Mouse (Mus musculus): ENCODE data around the gene Ubl3. TPM values are rescaled to one million over a fixed set of nuclear protein-coding genes. Genes with fewer than 3 reads are reported as not detected.

The Ubl3 gene
- polyA plus RNA-seq, 1 experiment, result 19.1 TPM

- Histone ChIP-seq H3K36me3 (ENCODE audit: control insufficient read depth, insufficient read depth) (no peaks in the 10 kb centered on the region), H3K4me3 (ENCODE audit: insufficient read depth, poor library complexity, severe bottlenecking) (no peak overlapping the region), H3K79me2 (ENCODE audit: control insufficient read depth, insufficient read depth) (peaks cover 83% of the 10 kb centered on the region), H3K27me3 (ENCODE audit: control insufficient read depth, insufficient read depth, insufficient read length) (no peaks in the 10 kb centered on the region), H3K79me3 (ENCODE audit: low read depth) (peaks cover 73% of the 10 kb centered on the region), H3ac (ENCODE audit: control insufficient read depth, insufficient read length, low read depth) (no peak overlapping the region)
- TF ChIP-seq CEBPB (IDR thresholded peaks at IDR 0.05; ENCODE audit: low read depth) (no peak), MYOD1 (IDR thresholded peaks at IDR 0.05; ENCODE audit: control insufficient read depth, insufficient read length, low read depth) (no peak), MAX (IDR thresholded peaks at IDR 0.05) (no peak), FOSL1 (IDR thresholded peaks at IDR 0.05; ENCODE audit: insufficient read depth, low read length, poor library complexity, severe bottlenecking) (no peak), MYOG (IDR thresholded peaks at IDR 0.05; ENCODE audit: control insufficient read depth, extremely low read depth, insufficient read length) (no peak)
Measured at GRCm38 (mm10) chr5:148548568-148548967, 4.0 kb downstream of the Ubl3 start.

DNA sequence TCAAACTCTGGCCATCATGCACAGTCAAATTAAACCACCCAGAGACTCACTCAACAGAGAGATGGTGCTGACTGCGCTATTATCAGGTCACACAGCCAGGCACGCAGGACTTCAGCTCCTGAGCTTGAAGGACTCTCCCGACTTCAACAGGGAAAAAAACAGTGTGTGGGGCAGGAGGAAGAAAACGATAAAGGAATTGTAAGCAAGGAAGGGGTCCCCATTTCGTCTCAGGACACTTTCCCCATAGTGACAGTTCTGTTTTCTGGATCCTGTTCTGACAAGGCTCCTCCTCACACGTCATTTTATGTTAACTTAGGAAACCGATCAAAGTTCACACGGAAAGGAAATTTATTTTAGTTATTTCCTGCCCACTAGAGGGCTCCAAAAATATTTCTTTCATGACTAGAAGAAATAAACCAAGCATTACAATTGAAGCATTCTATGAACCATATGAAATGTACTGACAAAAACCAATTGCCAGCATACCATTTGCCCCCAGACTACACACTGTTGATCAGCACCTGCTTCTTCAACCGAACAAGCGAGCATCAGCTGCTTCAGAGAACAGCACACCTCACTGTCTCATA is 4.6 kb downstream of the Ubl3 start:
- Histone ChIP-seq H3K27me3 (ENCODE audit: control insufficient read depth, insufficient read depth, insufficient read length) (no peaks in the 10 kb centered on the region), H3K36me3 (ENCODE audit: control insufficient read depth, insufficient read depth) (no peaks in the 10 kb centered on the region), H3ac (ENCODE audit: control insufficient read depth, insufficient read length, low read depth) (no peak overlapping the region), H3K79me3 (ENCODE audit: low read depth) (peaks cover 79% of the 10 kb centered on the region), H3K4me3 (ENCODE audit: insufficient read depth, poor library complexity, severe bottlenecking) (no peak overlapping the region), H3K79me2 (ENCODE audit: control insufficient read depth, insufficient read depth) (peaks cover 89% of the 10 kb centered on the region)
- TF ChIP-seq MYOD1 (IDR thresholded peaks at IDR 0.05; ENCODE audit: control insufficient read depth, insufficient read length, low read depth) (no peak), CEBPB (IDR thresholded peaks at IDR 0.05; ENCODE audit: low read depth) (no peak), MYOG (IDR thresholded peaks at IDR 0.05; ENCODE audit: control insufficient read depth, extremely low read depth, insufficient read length) (no peak), MAX (IDR thresholded peaks at IDR 0.05) (no peak), CTCF (IDR thresholded peaks at IDR 0.05; ENCODE audit: control insufficient read depth, insufficient read depth, insufficient read length) (no peak), USF1 (IDR thresholded peaks at IDR 0.05; ENCODE audit: low read depth) (no peak), FOSL1 (IDR thresholded peaks at IDR 0.05; ENCODE audit: insufficient read depth, low read length, poor library complexity, severe bottlenecking) (no peak)

GRCm38 (mm10) chr5:148546970-148547369 is 5.6 kb downstream of the Ubl3 start:
- Histone ChIP-seq H3K27me3 (ENCODE audit: control insufficient read depth, insufficient read depth, insufficient read length) (no peaks in the 10 kb centered on the region), H3K4me3 (ENCODE audit: insufficient read depth, poor library complexity, severe bottlenecking) (no peak overlapping the region), H3K36me3 (ENCODE audit: control insufficient read depth, insufficient read depth) (no peaks in the 10 kb centered on the region), H3K79me2 (ENCODE audit: control insufficient read depth, insufficient read depth) (peaks cover 99% of the 10 kb centered on the region), H3ac (ENCODE audit: control insufficient read depth, insufficient read length, low read depth) (no peak overlapping the region), H3K79me3 (ENCODE audit: low read depth) (peaks cover 86% of the 10 kb centered on the region)
- TF ChIP-seq MYOG (IDR thresholded peaks at IDR 0.05; ENCODE audit: control insufficient read depth, extremely low read depth, insufficient read length) (no peak), MYOD1 (IDR thresholded peaks at IDR 0.05; ENCODE audit: control insufficient read depth, insufficient read length, low read depth) (no peak), CTCF (IDR thresholded peaks at IDR 0.05; ENCODE audit: control insufficient read depth, insufficient read depth, insufficient read length) (no peak), CEBPB (IDR thresholded peaks at IDR 0.05; ENCODE audit: low read depth) (no peak), MAX (IDR thresholded peaks at IDR 0.05) (no peak), FOSL1 (IDR thresholded peaks at IDR 0.05; ENCODE audit: insufficient read depth, low read length, poor library complexity, severe bottlenecking) (no peak)

DNA sequence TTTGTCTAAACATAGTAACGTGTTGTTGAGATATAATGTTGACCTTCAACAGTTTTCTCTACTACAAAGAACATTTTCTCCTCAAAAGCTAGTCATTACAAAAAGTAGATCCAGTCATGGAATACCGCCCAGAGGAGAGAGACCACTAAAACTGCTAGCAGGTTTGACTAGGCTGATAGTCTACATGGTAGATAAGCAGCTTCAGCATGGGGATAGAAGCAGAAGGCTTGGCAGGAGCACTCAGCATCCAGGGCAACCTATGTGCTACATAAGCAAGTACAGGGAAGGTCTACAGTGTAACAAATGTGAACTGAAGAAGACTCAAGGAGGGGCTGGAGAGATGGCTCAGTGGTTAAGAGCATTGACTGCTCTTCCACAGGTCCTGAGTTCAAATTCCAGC is 7.9 kb downstream of the Ubl3 start:
- H3K27me3 ChIP-seq (ENCODE audit: control insufficient read depth, insufficient read depth, insufficient read length), result no peaks in the 10 kb centered on the region
- no peak overlapping the region for H3ac ChIP-seq (ENCODE audit: control insufficient read depth, insufficient read length, low read depth)
- H3K36me3 ChIP-seq (ENCODE audit: control insufficient read depth, insufficient read depth), result no peaks in the 10 kb centered on the region
- no peak for TF ChIP-seq MYOG (IDR thresholded peaks at IDR 0.05; ENCODE audit: control insufficient read depth, extremely low read depth, insufficient read length)
- no peak overlapping the region for H3K4me3 ChIP-seq (ENCODE audit: insufficient read depth, poor library complexity, severe bottlenecking)
- H3K79me2 ChIP-seq (ENCODE audit: control insufficient read depth, insufficient read depth), result peaks cover 100% of the 10 kb centered on the region
- H3K79me3 ChIP-seq (ENCODE audit: low read depth), result peaks cover 87% of the 10 kb centered on the region

DNA sequence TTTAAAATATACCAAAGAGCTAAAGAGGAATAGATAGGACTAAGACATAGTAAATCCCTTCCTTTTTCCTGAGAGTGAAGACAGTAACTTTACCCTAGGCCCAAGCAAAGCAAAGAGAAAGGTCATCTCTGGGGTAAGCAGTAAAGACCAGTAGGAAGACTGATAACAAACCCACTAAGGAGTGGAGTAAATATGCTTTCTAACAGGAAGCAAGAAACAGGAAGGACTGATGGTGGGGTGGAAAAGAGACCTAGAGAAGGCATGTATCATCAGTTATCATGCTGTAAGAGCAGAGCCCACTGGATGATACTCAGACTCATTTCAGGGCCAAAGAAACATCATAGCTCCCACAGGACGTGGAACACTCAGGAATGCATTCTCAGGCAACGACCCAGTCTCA is 10.4 kb downstream of the Ubl3 start:
- no peak overlapping the region for H3ac ChIP-seq (ENCODE audit: control insufficient read depth, insufficient read length, low read depth)
- H3K36me3 ChIP-seq (ENCODE audit: control insufficient read depth, insufficient read depth), result no peaks in the 10 kb centered on the region
- peaks cover 100% of the 10 kb centered on the region for H3K79me2 ChIP-seq (ENCODE audit: control insufficient read depth, insufficient read depth)
- peaks cover 86% of the 10 kb centered on the region for H3K79me3 ChIP-seq (ENCODE audit: low read depth)
- H3K4me3 ChIP-seq (ENCODE audit: insufficient read depth, poor library complexity, severe bottlenecking), result no peak overlapping the region
- no peak for TF ChIP-seq CTCF (IDR thresholded peaks at IDR 0.05; ENCODE audit: control insufficient read depth, insufficient read depth, insufficient read length)
- no peak for TF ChIP-seq CEBPB (IDR thresholded peaks at IDR 0.05; ENCODE audit: low read depth)
- no peak for TF ChIP-seq MYOG (IDR thresholded peaks at IDR 0.05; ENCODE audit: control insufficient read depth, extremely low read depth, insufficient read length)
- no peak for TF ChIP-seq MYOD1 (IDR thresholded peaks at IDR 0.05; ENCODE audit: control insufficient read depth, insufficient read length, low read depth)
- no peak for TF ChIP-seq USF1 (IDR thresholded peaks at IDR 0.05; ENCODE audit: low read depth)
- no peak for TF ChIP-seq MAX (IDR thresholded peaks at IDR 0.05)
- no peak for TF ChIP-seq FOSL1 (IDR thresholded peaks at IDR 0.05; ENCODE audit: insufficient read depth, low read length, poor library complexity, severe bottlenecking)
- H3K27me3 ChIP-seq (ENCODE audit: control insufficient read depth, insufficient read depth, insufficient read length), result no peaks in the 10 kb centered on the region

GRCm38 (mm10) chr5:148535669-148536430 is 16.7 kb downstream of the Ubl3 start:
- TF ChIP-seq MAX (IDR thresholded peaks at IDR 0.05), result no peak
- no peak for TF ChIP-seq FOSL1 (IDR thresholded peaks at IDR 0.05; ENCODE audit: insufficient read depth, low read length, poor library complexity, severe bottlenecking)
- TF ChIP-seq MYOD1 (IDR thresholded peaks at IDR 0.05; ENCODE audit: control insufficient read depth, insufficient read length, low read depth), result no peak
- no peak for TF ChIP-seq CTCF (IDR thresholded peaks at IDR 0.05; ENCODE audit: control insufficient read depth, insufficient read depth, insufficient read length)
- TF ChIP-seq USF1 (IDR thresholded peaks at IDR 0.05; ENCODE audit: low read depth), result peak; percentile 11
- no peak for TF ChIP-seq MYOG (IDR thresholded peaks at IDR 0.05; ENCODE audit: control insufficient read depth, extremely low read depth, insufficient read length)
- peak; percentile 34 for TF ChIP-seq CEBPB (IDR thresholded peaks at IDR 0.05; ENCODE audit: low read depth)

More at GRCm38 (mm10) chr5:148535669-148536430, 16.7 kb downstream of the Ubl3 start:
- Histone ChIP-seq H3K79me3 (ENCODE audit: low read depth) (peaks cover 85% of the 10 kb centered on the region), H3K27me3 (ENCODE audit: control insufficient read depth, insufficient read depth, insufficient read length) (no peaks in the 10 kb centered on the region), H3K79me2 (ENCODE audit: control insufficient read depth, insufficient read depth) (peaks cover 92% of the 10 kb centered on the region), H3K36me3 (ENCODE audit: control insufficient read depth, insufficient read depth) (no peaks in the 10 kb centered on the region), H3ac (ENCODE audit: control insufficient read depth, insufficient read length, low read depth) (no peak overlapping the region), H3K4me3 (ENCODE audit: insufficient read depth, poor library complexity, severe bottlenecking) (no peak overlapping the region)

All from C2C12 (cell line).